In genomic region chr2:32981281-32981680, GRCm38 (mm10) we compare ENCODE assay signal across 8 mouse cellular contexts. TPM values are rescaled to one million over a fixed set of nuclear protein-coding genes. Genes with fewer than 3 reads are reported as not detected.
DNase-seq lines count a peak whose midpoint lies in the region; ATAC-seq and TF ChIP-seq lines count a peak whose summit lies in the region.

No protein-coding gene starts in this region.

- no peaks in the 10 kb centered on the region for H3K27me3 ChIP-seq in heart, embryonic 13.5 days (replicated peaks)
- H3K27me3 ChIP-seq in hindbrain, embryonic 15.5 days: no peaks in the 10 kb centered on the region

- H3K9ac ChIP-seq in heart, embryonic 13.5 days: peak overlapping the region; percentile 90
- peak overlapping the region; percentile 79 for H3K9ac ChIP-seq in ES-E14 (ENCODE audit: insufficient read depth, low read depth, low read length, poor library complexity, severe bottlenecking)
- peak overlapping the region; percentile 85 for H3K9ac ChIP-seq in hindbrain, embryonic 15.5 days

- peak; percentile 27 for ATAC-seq in heart, embryonic 13.5 days (ENCODE audit: extremely low read depth, insufficient number of reproducible peaks, low FRiP score, low TSS enrichment)
- peak; percentile 28; the same call in 1 of the 2 replicates for ATAC-seq in hindbrain, embryonic 15.5 days (ENCODE audit: low FRiP score, low read depth)

- peak overlapping the region; percentile 69 for H3K27ac ChIP-seq in heart, embryonic 13.5 days (replicated peaks)
- H3K27ac ChIP-seq in ES-E14 (ENCODE audit: insufficient read depth, low read depth, low read length, poor library complexity, severe bottlenecking): no peak overlapping the region
- peak overlapping the region; percentile 77 for H3K27ac ChIP-seq in hindbrain, embryonic 15.5 days (replicated peaks)
- no peak overlapping the region for H3K27ac ChIP-seq in macrophage

- no peaks in the 10 kb centered on the region; the same call in 1 of the 2 replicates for H3K79me2 ChIP-seq in macrophage (ENCODE audit: inconsistent target)

- peak overlapping the region; percentile 84 for H3K4me3 ChIP-seq in heart, embryonic 13.5 days
- H3K4me3 ChIP-seq in ES-E14 (ENCODE audit: insufficient read depth in 1 of 2, low read depth in 1 of 2, low read length in 2 of 2, poor library complexity in 1 of 2, severe bottlenecking in 1 of 2): peak overlapping the region; percentile 84 to 91
- peak overlapping the region; percentile 79 for H3K4me3 ChIP-seq in hindbrain, embryonic 15.5 days
- peak overlapping the region; percentile 55 for H3K4me3 ChIP-seq in macrophage (ENCODE audit: inconsistent target)

- H3K4me1 ChIP-seq in heart, embryonic 13.5 days: peaks cover 17% of the 10 kb centered on the region
- peaks cover 6 to 25% of the 10 kb centered on the region in 2 experiments for H3K4me1 ChIP-seq in ES-E14 (ENCODE audit: control insufficient read depth in 2 of 2, insufficient read depth in 2 of 2, low read length in 2 of 2, poor library complexity in 1 of 2)
- peaks cover 32% of the 10 kb centered on the region for H3K4me1 ChIP-seq in hindbrain, embryonic 15.5 days (replicated peaks)

- H3K4me2 ChIP-seq in heart, embryonic 13.5 days: peak overlapping the region; percentile 98
- H3K4me2 ChIP-seq in hindbrain, embryonic 15.5 days: peak overlapping the region; percentile 94

- DNase-seq in heart, adult 8-10 months (ENCODE audit: low spot score): no peak
- DNase-seq in ES-E14 (ENCODE audit: low read depth, low spot score): no peak
- DNase-seq in embryo, embryonic 10.5 days (ENCODE audit: low spot score): peak; percentile 24
- no peak for DNase-seq in left cerebral cortex, postnatal 25 days (ENCODE audit: low spot score in 2 of 2)
- DNase-seq in layer of hippocampus, postnatal 14 days (ENCODE audit: low spot score in 2 of 2): no peak

- in situ Hi-C loops in ES-E14 (cut with MboI; ENCODE audit: low sequenced_read_pairs in 2 of 2, unreplicated experiment in 2 of 2): no loop called here

- intact Hi-C loops in left cerebral cortex, postnatal 25 days (cut with DNase I): loop anchor here (5.0 to 10.0 kb wide), 2 partner anchors 151 to 364 kb away; partner anchors contain the start of gene Garnl3

- WGBS in heart, embryonic 13.5 days: 2% methylated on average over 23 of the region's 23 CpGs
- 2% methylated on average over 23 of the region's 23 CpGs for WGBS in hindbrain, embryonic 15.5 days
- 8% methylated on average over 20 of the region's 23 CpGs for WGBS in macrophage (ENCODE audit: missing documents)

- H3K9me3 ChIP-seq in heart, embryonic 13.5 days: no peaks in the 10 kb centered on the region
- no peaks in the 10 kb centered on the region for H3K9me3 ChIP-seq in ES-E14 (ENCODE audit: control insufficient read depth, insufficient read depth, low read depth, low read length)
- H3K9me3 ChIP-seq in hindbrain, embryonic 15.5 days: no peaks in the 10 kb centered on the region

- H3K36me3 ChIP-seq in heart, embryonic 13.5 days: peaks cover 4% of the 10 kb centered on the region
- H3K36me3 ChIP-seq in ES-E14 (ENCODE audit: control insufficient read depth, insufficient read depth, low read length, poor library complexity, severe bottlenecking): peaks cover 4% of the 10 kb centered on the region; the same call in 1 of the 2 replicates
- H3K36me3 ChIP-seq in hindbrain, embryonic 15.5 days: peaks cover 9% of the 10 kb centered on the region
- H3K36me3 ChIP-seq in macrophage (ENCODE audit: inconsistent target): peaks cover 5% of the 10 kb centered on the region; the same call in 1 of the 2 replicates

TF ChIP-seq in ES-E14, 5 proteins besides CTCF, POLR2A, EP300 and RAD21:
- TF ChIP-seq CHD2 (IDR thresholded peaks at IDR 0.05; ENCODE audit: low read depth, low read length) (no peak), MAFK (IDR thresholded peaks at IDR 0.05; ENCODE audit: insufficient read depth, low read depth, low read length) (no peak), ZC3H11A (IDR thresholded peaks at IDR 0.05; ENCODE audit: borderline replicate concordance, low read depth, low read length) (no peak), ZNF384 (IDR thresholded peaks at IDR 0.05; ENCODE audit: low read depth, low read length) (no peak), HCFC1 (IDR thresholded peaks at IDR 0.05; ENCODE audit: borderline replicate concordance, insufficient read depth, low read length) (no peak)

RNA-seq across cellular contexts. Expression of gene Slc2a8, which starts 0.6 kb away (rescaled TPM):
- polyA plus RNA-seq in heart, embryonic 13.5 days (2015; fragmentation: Nextera tagmentation; extraction: Ambion mirVana): 18.6 and 19.0 TPM in 2 replicates
- 10 to 100 TPM; 15.2 to 20.2 (median 17.1) TPM for total RNA-seq in heart, adult 8-10 months (2022)
- 25.7 and 77.9 TPM in 2 replicates for total RNA-seq in ES-E14 (2012; rRNA removed)
- 19.8 and 24.5 TPM in 2 replicates for polyA plus RNA-seq in hindbrain, embryonic 15.5 days (2015; fragmentation: Nextera tagmentation; extraction: Ambion mirVana)
- 10 to 100 TPM in 11 of 26 experiments, 1 to 10 TPM in 14, under 1 TPM in 1; 0.92 to 22.8 (median 9.1) TPM for total RNA-seq in macrophage (2018; cell fraction: chromatin; rRNA removed)
- 10 to 100 TPM; 10.6 to 24.8 (median 15.1) TPM for total RNA-seq in macrophage (2018; cell fraction: cytosol; rRNA removed)
- 10 to 100 TPM in 21 of 26 experiments, 1 to 10 TPM in 5; 6.8 to 31.1 (median 14.9) TPM for total RNA-seq in macrophage (2018; cell fraction: nucleus; rRNA removed)
- 7.4 to 18.5 TPM (median 18.2 TPM) in 3 replicates for polyA plus RNA-seq in macrophage (2018)
- total RNA-seq in left cerebral cortex, postnatal 25 days (2021): 10 to 100 TPM; 23.6 to 27.0 TPM
- 10 to 100 TPM; 24.0 to 25.4 TPM for total RNA-seq in layer of hippocampus, postnatal 14 days (2021)

RNA-seq across cellular contexts. Expression of gene Lrsam1, which starts 19.9 kb away (rescaled TPM):
- 8.1 and 9.6 TPM in 2 replicates for polyA plus RNA-seq in heart, embryonic 13.5 days (2015; fragmentation: Nextera tagmentation; extraction: Ambion mirVana)
- 10 to 100 TPM; 13.1 to 21.8 (median 17.5) TPM for total RNA-seq in heart, adult 8-10 months (2022)
- total RNA-seq in ES-E14 (2012; rRNA removed): 16.7 and 27.7 TPM in 2 replicates
- 22.6 and 25.2 TPM in 2 replicates for polyA plus RNA-seq in hindbrain, embryonic 15.5 days (2015; fragmentation: Nextera tagmentation; extraction: Ambion mirVana)
- 100 to 1,000 TPM in 7 of 26 experiments, 10 to 100 TPM in 19; 12.7 to 176 (median 74.9) TPM for total RNA-seq in macrophage (2018; cell fraction: chromatin; rRNA removed)
- 10 to 100 TPM; 10.0 to 24.4 (median 16.4) TPM for total RNA-seq in macrophage (2018; cell fraction: cytosol; rRNA removed)
- 10 to 100 TPM; 10.4 to 84.4 (median 31.7) TPM for total RNA-seq in macrophage (2018; cell fraction: nucleus; rRNA removed)
- polyA plus RNA-seq in macrophage (2018): 12.2 to 17.5 TPM (median 12.3 TPM) in 3 replicates
- 10 to 100 TPM; 35.4 to 43.8 TPM for total RNA-seq in left cerebral cortex, postnatal 25 days (2021)
- total RNA-seq in layer of hippocampus, postnatal 14 days (2021): 10 to 100 TPM; 33.9 to 38.2 TPM

RNA-seq across cellular contexts. Expression of gene Rpl12, which starts 19.9 kb away (rescaled TPM):
- 108 and 112 TPM in 2 replicates for polyA plus RNA-seq in heart, embryonic 13.5 days (2015; fragmentation: Nextera tagmentation; extraction: Ambion mirVana)
- 10 to 100 TPM; 56.3 to 66.1 (median 58.9) TPM for total RNA-seq in heart, adult 8-10 months (2022)
- total RNA-seq in ES-E14 (2012; rRNA removed): 2,117 and 2,535 TPM in 2 replicates
- polyA plus RNA-seq in hindbrain, embryonic 15.5 days (2015; fragmentation: Nextera tagmentation; extraction: Ambion mirVana): 94.0 and 104 TPM in 2 replicates
- total RNA-seq in macrophage (2018; cell fraction: chromatin; rRNA removed): 100 to 1,000 TPM in 14 of 26 experiments, 10 to 100 TPM in 12; 49.4 to 246 (median 102) TPM
- total RNA-seq in macrophage (2018; cell fraction: cytosol; rRNA removed): 1,000 to 10,000 TPM in 1 of 26 experiments, 100 to 1,000 TPM in 25; 247 to 1,058 (median 502) TPM
- 100 to 1,000 TPM in 14 of 26 experiments, 10 to 100 TPM in 12; 77.9 to 417 (median 104) TPM for total RNA-seq in macrophage (2018; cell fraction: nucleus; rRNA removed)
- polyA plus RNA-seq in macrophage (2018): 494 to 663 TPM (median 662 TPM) in 3 replicates
- 100 to 1,000 TPM; 103 to 104 TPM for total RNA-seq in left cerebral cortex, postnatal 25 days (2021)
- total RNA-seq in layer of hippocampus, postnatal 14 days (2021): 100 to 1,000 TPM; 120 to 122 TPM

Comparison
In these comparisons a context has a peak if more than half of its experiments do, and no peak if none do; other contexts are left out.
1. H3K27ac ChIP-seq: peak in heart, embryonic 13.5 days (single experiment) and hindbrain, embryonic 15.5 days (single experiment); none in ES-E14 (single experiment) and macrophage (single experiment).
2. RNA of gene Rpl12, which starts 19.9 kb away (total RNA-seq): 2,117 to 2,535 TPM in ES-E14; 120 to 122 TPM in layer of hippocampus, postnatal 14 days, 103 to 104 TPM in left cerebral cortex, postnatal 25 days and 56.3 to 66.1 TPM in heart, adult 8-10 months; every median in the first group is over 10 times any median in the second.
3. Peak in every context shown above with its lines, with median percentiles within 50 percentile points of each other: H3K4me3 ChIP-seq and H3K9ac ChIP-seq.